Mouse (Mus musculus): ENCODE measurements around the gene Tnfrsf13b. TPM values are rescaled to one million over a fixed set of nuclear protein-coding genes. Genes with fewer than 3 reads are reported as not detected.

Gene Tnfrsf13b
- 1.4 and 1.9 TPM in 2 replicates for polyA plus RNA-seq (2012; rRNA removed)

DNA sequence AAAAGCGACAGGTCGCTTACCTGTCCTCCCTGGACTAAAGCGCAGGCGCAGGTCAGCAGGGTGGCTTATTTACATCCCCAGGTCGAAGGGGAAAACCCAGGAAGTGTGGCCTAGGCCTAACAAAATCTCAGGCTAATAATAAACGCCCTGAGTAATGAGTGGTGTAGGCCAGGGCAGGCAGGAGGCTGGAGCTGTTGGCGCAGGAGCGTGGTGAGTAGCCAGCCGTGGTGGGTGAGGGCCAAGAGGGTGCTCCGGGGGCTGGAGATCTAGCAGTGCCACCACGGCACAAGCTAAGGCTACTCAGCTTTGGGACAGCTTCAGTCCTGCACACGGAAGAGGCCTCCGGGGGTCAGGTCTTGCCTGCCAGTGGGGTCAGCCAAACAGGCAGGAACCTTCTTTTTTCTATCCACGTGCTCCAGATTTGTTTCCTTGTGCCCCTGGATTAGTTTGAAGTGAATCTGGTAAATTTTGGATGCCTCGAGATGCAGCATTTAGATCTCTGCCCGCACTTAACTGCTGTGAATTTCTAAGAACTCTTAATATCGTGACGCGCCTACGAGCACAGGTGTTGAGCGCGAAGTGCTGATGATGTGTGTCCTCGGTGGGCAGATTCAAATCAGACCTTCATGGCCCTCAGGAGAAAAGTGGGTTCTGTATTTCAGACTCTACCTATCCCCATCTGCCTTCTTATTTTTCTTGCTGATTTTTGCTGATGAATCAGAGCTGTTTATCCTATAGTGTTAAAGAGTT, at the start of gene Tnfrsf13b:
Gene Tnfrsf13b (plus strand): TSS at position 150 of the 750 bp plus-strand sequence.

DNA sequence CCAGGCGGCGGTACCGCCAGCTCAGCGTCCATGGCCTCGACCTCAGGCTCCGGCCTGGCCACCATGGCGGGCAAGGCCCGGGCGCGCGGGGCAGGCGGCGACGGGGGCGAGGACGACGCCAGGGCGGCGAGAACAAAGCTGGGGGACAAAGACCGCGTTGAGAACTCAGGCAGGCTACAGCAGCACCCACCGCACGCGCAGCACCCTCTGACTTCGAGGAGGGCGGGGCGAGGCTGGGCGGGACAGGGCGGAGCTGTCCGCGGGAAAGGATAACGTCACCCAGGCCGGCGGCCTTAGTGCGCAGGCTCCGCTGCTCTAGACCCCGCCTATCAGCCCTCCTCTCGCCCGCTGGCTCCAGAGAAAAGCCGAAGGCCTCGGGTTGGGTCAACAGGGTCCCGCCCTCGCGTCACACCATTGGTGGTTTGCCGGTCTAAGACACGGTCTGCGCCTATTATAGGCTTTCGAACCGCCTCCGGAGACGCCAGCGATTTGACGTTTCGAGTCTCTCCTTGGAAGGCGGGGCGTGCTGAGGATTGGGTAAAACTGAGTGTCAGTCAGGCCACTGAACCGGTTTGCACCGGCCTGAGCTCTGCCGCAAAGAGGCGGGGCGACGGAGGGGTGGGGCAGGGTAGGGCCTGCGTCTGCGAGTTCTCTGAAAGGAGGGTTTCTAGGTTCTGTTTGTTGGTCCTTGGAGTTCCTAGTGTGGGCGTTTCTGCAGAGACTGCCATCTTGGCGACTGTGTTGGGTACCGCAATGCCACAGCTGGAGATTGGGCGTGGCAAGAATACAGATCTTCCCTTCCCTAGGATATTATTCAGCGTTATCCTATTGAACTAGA, 48.5 kb downstream of the Tnfrsf13b start, which contains the start of gene Usp22:
Gene Usp22 (minus strand): TSS at position 235 of the 838 bp plus-strand sequence.

Other genes with a start within 250 kb of the Tnfrsf13b start
- gene Tmem11, start 247.5 kb upstream of the Tnfrsf13b start, polyA plus RNA-seq (2012; rRNA removed) = 62.0 and 66.9 TPM in 2 replicates
- 29.0 and 31.0 TPM in 2 replicates for gene Natd1, start 212.0 kb upstream of the Tnfrsf13b start, polyA plus RNA-seq (2012; rRNA removed)
- 13.3 and 14.5 TPM in 2 replicates for gene Map2k3, start 194.7 kb upstream of the Tnfrsf13b start, polyA plus RNA-seq (2012; rRNA removed)
- gene Kcnj12, start 104.2 kb upstream of the Tnfrsf13b start, polyA plus RNA-seq (2012; rRNA removed) = 8.8 and 9.4 TPM in 2 replicates
- gene Usp22, start 48.3 kb downstream of the Tnfrsf13b start, polyA plus RNA-seq (2012; rRNA removed) = 339 and 395 TPM in 2 replicates
- gene Aldh3a1, start 80.8 kb downstream of the Tnfrsf13b start, polyA plus RNA-seq (2012; rRNA removed) = 0.41 and 0.57 TPM in 2 replicates
- gene Aldh3a2, start 140.7 kb downstream of the Tnfrsf13b start, polyA plus RNA-seq (2012; rRNA removed) = 38.1 and 39.3 TPM in 2 replicates
- 0.19 and 0.24 TPM in 2 replicates for gene Slc47a2, start 216.1 kb downstream of the Tnfrsf13b start, polyA plus RNA-seq (2012; rRNA removed)

Measured in central nervous system, embryonic 18 days (tissue).